10 mouse cellular contexts compared by ENCODE assay signal in genomic region chr15:88866934-88867356, GRCm38 (mm10). TPM values are rescaled to one million over a fixed set of nuclear protein-coding genes. Genes with fewer than 3 reads are reported as not detected.
DNase-seq lines count a peak whose midpoint lies in the region; ATAC-seq and TF ChIP-seq lines count a peak whose summit lies in the region.
"Had no signal": no experiment of that assay in that cellular context is flagged by ENCODE, and none has a peak within 500 bp of the region (broad histone marks: within the 10 kb centered on the region; RNA-seq: fewer than 3 reads in every experiment).

No protein-coding gene starts in this region.

- H3K27ac ChIP-seq in neural tube, embryonic 13.5 days (replicated peaks): 0 out of 2 replicates have a peak overlapping the region, but pooled peaks have one; percentile 52
- peak overlapping the region; percentile 66 for H3K27ac ChIP-seq in stomach, postnatal 0 days (replicated peaks)
- H3K27ac ChIP-seq: liver, embryonic 14.5 days had no signal

- TF ChIP-seq CTCF in stomach, postnatal 0 days (IDR thresholded peaks at IDR 0.05; ENCODE audit: low read depth): no peak

- no peaks in the 10 kb centered on the region for H3K27me3 ChIP-seq in neural tube, embryonic 13.5 days
- H3K27me3 ChIP-seq in stomach, postnatal 0 days (ENCODE audit: control insufficient read depth, insufficient read depth, low read length): no peaks in the 10 kb centered on the region

- peaks cover 39% of the 10 kb centered on the region for H3K36me3 ChIP-seq in neural tube, embryonic 13.5 days
- peaks cover 12% of the 10 kb centered on the region for H3K36me3 ChIP-seq in stomach, postnatal 0 days (ENCODE audit: control insufficient read depth, insufficient read depth, low read length)

- 58% methylated on average over 7 of the region's 7 CpGs for WGBS in neural tube, embryonic 13.5 days
- WGBS in stomach, postnatal 0 days: 44% methylated on average over 7 of the region's 7 CpGs

- no peak overlapping the region for H3K4me2 ChIP-seq in neural tube, embryonic 13.5 days
- no peak overlapping the region for H3K4me2 ChIP-seq in stomach, postnatal 0 days (replicated peaks; ENCODE audit: low read depth)

- intact Hi-C loops in heart, postnatal 10 days (cut with DNase I): no loop called here

- DNase-seq in heart, adult 11 months: peak; percentile 95
- DNase-seq in heart, postnatal 10 days: no peak
- no peak for DNase-seq in neural tube, embryonic 10.5 days (ENCODE audit: extremely low spot score, low spot score)
- peak; percentile 77 for DNase-seq in kidney, adult 9 months
- DNase-seq in stomach, postnatal 0 days (ENCODE audit: low spot score): no peak
- no peak for DNase-seq in layer of hippocampus, adult 8-10 months (ENCODE audit: low spot score in 2 of 2)
- no peak for DNase-seq in right cerebral cortex, adult 2 months (ENCODE audit: low spot score in 2 of 2)
- DNase-seq: right cerebral cortex, postnatal 4 days had no signal

- no peak overlapping the region for H3K9ac ChIP-seq in neural tube, embryonic 13.5 days
- no peak overlapping the region for H3K9ac ChIP-seq in stomach, postnatal 0 days (ENCODE audit: low read length)
- H3K9ac ChIP-seq: liver, embryonic 14.5 days had no signal

- H3K4me3 ChIP-seq in neural tube, embryonic 13.5 days: no peak overlapping the region
- no peak overlapping the region for H3K4me3 ChIP-seq in stomach, postnatal 0 days (ENCODE audit: low read depth, low read length)

- no peak for ATAC-seq in neural tube, embryonic 13.5 days (ENCODE audit: low read depth)
- no peak for ATAC-seq in stomach, postnatal 0 days (ENCODE audit: low FRiP score, low TSS enrichment)

- 0 out of 2 replicates have a peak, but pooled peaks cover 3% of the 10 kb centered on the region for H3K9me3 ChIP-seq in neural tube, embryonic 13.5 days
- H3K9me3 ChIP-seq in stomach, postnatal 0 days (ENCODE audit: control insufficient read depth, low read length): no peaks in the 10 kb centered on the region

- TF ChIP-seq EP300 in stomach, postnatal 0 days (optimal IDR thresholded peaks at IDR 0.05): no peak

- H3K4me1 ChIP-seq in neural tube, embryonic 13.5 days (replicated peaks): peaks cover 31% of the 10 kb centered on the region
- peaks cover 4% of the 10 kb centered on the region for H3K4me1 ChIP-seq in stomach, postnatal 0 days (replicated peaks; ENCODE audit: control insufficient read depth, insufficient read depth)

RNA-seq across cellular contexts. Expression of gene Pim3, which starts 5.0 kb away (rescaled TPM):
- 10 to 100 TPM; 49.8 to 85.5 TPM for total RNA-seq in heart, postnatal 10 days (2021)
- 51.2 and 52.5 TPM in 2 replicates for polyA plus RNA-seq in neural tube, embryonic 13.5 days (2015; fragmentation: Nextera tagmentation; extraction: Ambion mirVana)
- polyA plus RNA-seq in stomach, postnatal 0 days (2015; fragmentation: Nextera tagmentation; extraction: Ambion mirVana): 63.6 and 69.4 TPM in 2 replicates
- total RNA-seq in layer of hippocampus, adult 8-10 months (2022): 10 to 100 TPM; 32.4 to 44.2 (median 38.4) TPM

RNA-seq across cellular contexts. Expression of gene Creld2, which starts 47.5 kb away (rescaled TPM):
- 10 to 100 TPM; 16.8 to 20.3 TPM for total RNA-seq in heart, postnatal 10 days (2021)
- polyA plus RNA-seq in neural tube, embryonic 13.5 days (2015; fragmentation: Nextera tagmentation; extraction: Ambion mirVana): 62.4 and 70.9 TPM in 2 replicates
- polyA plus RNA-seq in stomach, postnatal 0 days (2015; fragmentation: Nextera tagmentation; extraction: Ambion mirVana): 89.3 and 93.2 TPM in 2 replicates
- 10 to 100 TPM; 15.0 to 35.2 (median 26.0) TPM for total RNA-seq in layer of hippocampus, adult 8-10 months (2022)

RNA-seq across cellular contexts. Expression of gene Alg12, which starts 47.8 kb away (rescaled TPM):
- 1 to 10 TPM; 8.6 to 8.8 TPM for total RNA-seq in heart, postnatal 10 days (2021)
- 7.8 and 9.3 TPM in 2 replicates for polyA plus RNA-seq in neural tube, embryonic 13.5 days (2015; fragmentation: Nextera tagmentation; extraction: Ambion mirVana)
- 8.2 and 9.3 TPM in 2 replicates for polyA plus RNA-seq in stomach, postnatal 0 days (2015; fragmentation: Nextera tagmentation; extraction: Ambion mirVana)
- total RNA-seq in layer of hippocampus, adult 8-10 months (2022): 10 to 100 TPM; 11.3 to 16.7 (median 14.3) TPM

Comparison
In these comparisons a context has a peak if more than half of its experiments do, and no peak if none do; other contexts are left out.
1. DNase-seq: peak in heart, adult 11 months (single experiment) and kidney, adult 9 months (single experiment); none in heart, postnatal 10 days (0 of 2), neural tube, embryonic 10.5 days (single experiment), stomach, postnatal 0 days (single experiment), layer of hippocampus, adult 8-10 months (0 of 2) and right cerebral cortex, adult 2 months (0 of 2).